ENCODE assay signal across 24 mouse cellular contexts in genomic region chrX:134929927-134930326, GRCm38 (mm10). TPM values are rescaled to one million over a fixed set of nuclear protein-coding genes. Genes with fewer than 3 reads are reported as not detected.
A peak's percentile ranks its signal among the peaks of the same experiment; 100 is the strongest.
DNase-seq lines count a peak whose midpoint lies in the region; ATAC-seq and TF ChIP-seq lines count a peak whose summit lies in the region.
"Had no signal": no experiment of that assay in that cellular context is flagged by ENCODE, and none has a peak within 500 bp of the region (broad histone marks: within the 10 kb centered on the region; RNA-seq: fewer than 3 reads in every experiment).

No protein-coding gene starts in this region.

- no peak for TF ChIP-seq POLR2A in lung, adult 2 months (IDR thresholded peaks at IDR 0.05; ENCODE audit: borderline replicate concordance, extremely low read depth, low read depth, low read length)

- H3K27me3 ChIP-seq in lung, embryonic 14.5 days (ENCODE audit: insufficient read depth, low read length) = no peaks in the 10 kb centered on the region
- H3K27me3 ChIP-seq: CH12.LX; forebrain, embryonic 15.5 days; heart, embryonic 12.5 days; heart, embryonic 15.5 days; hindbrain, embryonic 13.5 days had no signal

- no peaks in the 10 kb centered on the region for H3K9me3 ChIP-seq in lung, embryonic 14.5 days (ENCODE audit: low read depth, low read length)
- H3K9me3 ChIP-seq: embryonic facial prominence, embryonic 10.5 days; embryonic facial prominence, embryonic 13.5 days; forebrain, embryonic 12.5 days; forebrain, embryonic 15.5 days; G1E; heart, embryonic 12.5 days; heart, embryonic 15.5 days; hindbrain, embryonic 13.5 days had no signal

- intact Hi-C loops in heart, postnatal 25 days (cut with DNase I) = loop anchor here (5.0 kb wide), 1 partner anchor 323 kb away; no protein-coding TSS in a partner anchor

- 74% methylated on average over 5 of the region's 5 CpGs for WGBS in lung, embryonic 14.5 days
- 69% methylated on average over 5 of the region's 5 CpGs for WGBS in lung, adult 2 months

- no peak for ATAC-seq in lung, embryonic 14.5 days (ENCODE audit: insufficient read depth)
- peak; percentile 69 for ATAC-seq in megakaryocyte progenitor cell, adult 5-6 weeks (replicated peaks; ENCODE audit: poor library complexity)
- ATAC-seq: forebrain, embryonic 15.5 days; hindbrain, embryonic 16.5 days; Patski had no signal

- no peak overlapping the region for H3K27ac ChIP-seq in lung, embryonic 14.5 days (ENCODE audit: low read depth)
- H3K27ac ChIP-seq: embryonic facial prominence, embryonic 10.5 days; embryonic facial prominence, embryonic 13.5 days; forebrain, embryonic 12.5 days; forebrain, embryonic 15.5 days; heart, embryonic 15.5 days; hindbrain, embryonic 13.5 days had no signal

- TF ChIP-seq CTCF in lung, embryonic 14.5 days (IDR thresholded peaks at IDR 0.05; ENCODE audit: low read depth) = no peak
- no peak for TF ChIP-seq CTCF in lung, adult 2 months (IDR thresholded peaks at IDR 0.05; ENCODE audit: insufficient read depth, low read length)

- H3K4me3 ChIP-seq in lung, embryonic 14.5 days (ENCODE audit: low read depth, low read length) = no peak overlapping the region
- H3K4me3 ChIP-seq in lung, adult 2 months (replicated peaks; ENCODE audit: extremely low read depth, low read depth, low read length) = no peak overlapping the region
- H3K4me3 ChIP-seq: embryonic facial prominence, embryonic 10.5 days; embryonic facial prominence, embryonic 13.5 days; erythroblast, embryonic 14.5 days; forebrain, embryonic 12.5 days; forebrain, embryonic 15.5 days; heart, embryonic 12.5 days; heart, embryonic 15.5 days; hindbrain, embryonic 13.5 days had no signal

- no peaks in the 10 kb centered on the region for H3K36me3 ChIP-seq in lung, embryonic 14.5 days (ENCODE audit: insufficient read depth)
- H3K36me3 ChIP-seq: embryonic facial prominence, embryonic 10.5 days; embryonic facial prominence, embryonic 13.5 days; forebrain, embryonic 12.5 days; forebrain, embryonic 15.5 days; G1E; heart, embryonic 12.5 days; heart, embryonic 15.5 days; hindbrain, embryonic 13.5 days had no signal

- no peak overlapping the region for H3K4me2 ChIP-seq in lung, embryonic 14.5 days
- H3K4me2 ChIP-seq: embryonic facial prominence, embryonic 13.5 days; forebrain, embryonic 12.5 days; forebrain, embryonic 15.5 days; heart, embryonic 12.5 days; heart, embryonic 15.5 days; hindbrain, embryonic 13.5 days had no signal

- peak; percentile 10 to 16 for DNase-seq in cerebellum, postnatal 14 days
- DNase-seq in cerebellum, postnatal 36 days = no peak
- peak; percentile 1 for DNase-seq in lung, embryonic 14.5 days
- DNase-seq in lung, adult 2 months = no peak
- DNase-seq in 416B (ENCODE audit: low read depth) = peak; percentile 33
- DNase-seq in heart, postnatal 25 days (ENCODE audit: low spot score) = no peak
- DNase-seq: gastrocnemius, postnatal 36 days; heart, adult 11 months had no signal

- H3K9ac ChIP-seq in lung, embryonic 14.5 days = no peak overlapping the region
- H3K9ac ChIP-seq: embryonic facial prominence, embryonic 13.5 days; forebrain, embryonic 12.5 days; forebrain, embryonic 15.5 days; heart, embryonic 12.5 days; heart, embryonic 15.5 days; hindbrain, embryonic 13.5 days had no signal

- H3K4me1 ChIP-seq in lung, embryonic 14.5 days (ENCODE audit: insufficient read depth) = no peaks in the 10 kb centered on the region
- no peaks in the 10 kb centered on the region for H3K4me1 ChIP-seq in lung, adult 2 months (ENCODE audit: control insufficient read depth, insufficient read depth, low read length)
- H3K4me1 ChIP-seq: embryonic facial prominence, embryonic 10.5 days; embryonic facial prominence, embryonic 13.5 days; forebrain, embryonic 12.5 days; forebrain, embryonic 15.5 days; heart, embryonic 12.5 days; heart, embryonic 15.5 days; hindbrain, embryonic 13.5 days had no signal

RNA-seq across cellular contexts. Expression of gene Nxf2, which starts 34.6 kb away (rescaled TPM):
- 0.67 and 0.85 TPM in 2 replicates for polyA plus RNA-seq in lung, embryonic 14.5 days (2014; fragmentation: Nextera tagmentation; extraction: Ambion mirVana)
- not detected in 2 replicates for polyA plus RNA-seq in lung, adult 2 months (2012; rRNA removed)
- 1.7 and 2.2 TPM in 2 replicates for total RNA-seq in megakaryocyte progenitor cell, adult 5-6 weeks (2015)
- 0.54 and 0.98 TPM in 2 replicates for total RNA-seq in megakaryocyte progenitor cell, adult 5-6 weeks (2017)
- total RNA-seq in heart, postnatal 25 days (2021) = not detected
- total RNA-seq: adrenal gland, adult 18-20 months; CH12.LX; G1E; gastrocnemius, adult 18-20 months; gastrocnemius, postnatal 36 days; heart, adult 8-10 months had no signal
- polyA plus RNA-seq: erythroblast, embryonic 14.5 days; G1E; Patski had no signal

Comparison
In these comparisons a context has a peak if more than half of its experiments do, and no peak if none do; other contexts are left out.
1. DNase-seq: peak in cerebellum, postnatal 14 days (2 of 2), lung, embryonic 14.5 days (single experiment) and 416B (single experiment); none in cerebellum, postnatal 36 days (0 of 2), lung, adult 2 months (single experiment) and heart, postnatal 25 days (single experiment).